Mouse (Mus musculus) heart, embryonic 10.5 days (tissue): ENCODE results near the gene 1700013G24Rik. TPM values are rescaled to one million over a fixed set of nuclear protein-coding genes. Genes with fewer than 3 reads are reported as not detected.

Source experiments
- DNase-seq: peaks from one replicate; pipeline ENCODE4 v3.0.0-alpha.2; 2017; ENCODE audit warnings: low spot score
- H3K27ac ChIP-seq: fragments of 300-500 bp; sonication (generic); 2 replicates; pipeline ENCODE4 v1.5.1; 2016; ENCODE audit warnings: mild to moderate bottlenecking
- H3K27me3 ChIP-seq: fragments of 300-500 bp; sonication (generic); 2 replicates; pipeline ENCODE4 v1.6.1; 2016; ENCODE audit warnings: mild to moderate bottlenecking; ENCODE audit not compliant: poor library complexity, insufficient read depth, severe bottlenecking
- H3K36me3 ChIP-seq: fragments of 300-500 bp; sonication (generic); 2 replicates; pipeline ENCODE4 v1.6.1; 2016; ENCODE audit warnings: mild to moderate bottlenecking, moderate library complexity
- H3K4me1 ChIP-seq: fragments of 300-500 bp; sonication (generic); 2 replicates; pipeline ENCODE4 v1.6.1; 2016; ENCODE audit warnings: mild to moderate bottlenecking
- H3K4me3 ChIP-seq: fragments of 300-500 bp; sonication (generic); 2 replicates; pipeline ENCODE4 v1.5.1; 2016; ENCODE audit warnings: mild to moderate bottlenecking, moderate library complexity
- H3K9me3 ChIP-seq: fragments of 300-500 bp; sonication (generic); 2 replicates; pipeline ENCODE4 v1.6.1; 2016; ENCODE audit warnings: mild to moderate bottlenecking, moderate library complexity
- WGBS: fragments of 180-500 bp; shearing (Covaris S2); methylation state at CpG from one replicate; pipeline ENCODE4 v1.1.7; 2016; 5-methylcytosine and 5-hydroxymethylcytosine counted together
- polyA plus RNA-seq: library from polyadenylated mRNA; unstranded; fragments of >200 nt; fragmentation: Nextera tagmentation; extraction: Ambion mirVana; gene quantifications from 2 replicates; pipeline ENCODE4 v1.2.1, GENCODE M21; 2016

Gene 1700013G24Rik
- polyA plus RNA-seq, 1 experiment from 2014 or later: not detected

GRCm38 (mm10) chr4:137495501-137496100, 42.5 kb downstream of the 1700013G24Rik start:
- no peaks in the 10 kb centered on the region for H3K27me3 ChIP-seq
- H3K9me3 ChIP-seq: no peaks in the 10 kb centered on the region
- H3K36me3 ChIP-seq: peaks cover 23% of the 10 kb centered on the region; the same call in 1 of the 2 replicates
- WGBS: 45% methylated on average over 6 of the region's 6 CpGs
- no peak overlapping the region for H3K4me3 ChIP-seq
- peaks cover 86% of the 10 kb centered on the region for H3K4me1 ChIP-seq
- H3K27ac ChIP-seq: peak overlapping the region; percentile 89
- no peak for DNase-seq

GRCm38 (mm10) chr4:137497367-137497766, 44.3 kb downstream of the 1700013G24Rik start:
- WGBS: 64% methylated on average over 5 of the region's 5 CpGs
- DNase-seq: no peak
- no peak overlapping the region for H3K4me3 ChIP-seq
- peaks cover 99% of the 10 kb centered on the region for H3K4me1 ChIP-seq
- H3K27me3 ChIP-seq: no peaks in the 10 kb centered on the region
- peaks cover 38% of the 10 kb centered on the region for H3K36me3 ChIP-seq
- peak overlapping the region; percentile 73 for H3K27ac ChIP-seq
- H3K9me3 ChIP-seq: no peaks in the 10 kb centered on the region

GRCm38 (mm10) chr4:137497892-137498722, 45.0 kb downstream of the 1700013G24Rik start:
- no peaks in the 10 kb centered on the region for H3K27me3 ChIP-seq
- peak overlapping the region; percentile 73 for H3K27ac ChIP-seq
- no peak for DNase-seq
- no peaks in the 10 kb centered on the region for H3K9me3 ChIP-seq
- 45% methylated on average over 9 of the region's 9 CpGs for WGBS
- H3K4me3 ChIP-seq: 0 out of 2 replicates have a peak overlapping the region, but pooled peaks have one; percentile 9
- H3K36me3 ChIP-seq: peaks cover 45% of the 10 kb centered on the region
- peaks cover 99% of the 10 kb centered on the region for H3K4me1 ChIP-seq

- no peak for DNase-seq
- WGBS: 76% methylated on average over 8 of the region's 9 CpGs
- Histone ChIP-seq H3K27me3 (no peaks in the 10 kb centered on the region), H3K27ac (peak overlapping the region; percentile 73), H3K36me3 (peaks cover 54% of the 10 kb centered on the region), H3K9me3 (no peaks in the 10 kb centered on the region), H3K4me1 (peaks cover 98% of the 10 kb centered on the region), H3K4me3 (no peak overlapping the region)
Observed at GRCm38 (mm10) chr4:137498882-137499583, 45.9 kb downstream of the 1700013G24Rik start.

GRCm38 (mm10) chr4:137500149-137500548, 47.1 kb downstream of the 1700013G24Rik start:
- Histone ChIP-seq H3K36me3 (peaks cover 61% of the 10 kb centered on the region), H3K27me3 (no peaks in the 10 kb centered on the region), H3K4me1 (peaks cover 87% of the 10 kb centered on the region), H3K9me3 (no peaks in the 10 kb centered on the region), H3K27ac (peak overlapping the region; percentile 73; the same call in 1 of the 2 replicates), H3K4me3 (no peak overlapping the region)
- 63% methylated on average over 12 of the region's 12 CpGs for WGBS
- no peak for DNase-seq

- Histone ChIP-seq H3K27ac (no peak overlapping the region), H3K27me3 (no peaks in the 10 kb centered on the region), H3K36me3 (peaks cover 68% of the 10 kb centered on the region), H3K4me1 (peaks cover 79% of the 10 kb centered on the region), H3K4me3 (no peak overlapping the region), H3K9me3 (no peaks in the 10 kb centered on the region)
- DNase-seq: no peak
- 65% methylated on average over 5 of the region's 5 CpGs for WGBS
Observed at GRCm38 (mm10) chr4:137500953-137501352, 47.9 kb downstream of the 1700013G24Rik start.

GRCm38 (mm10) chr4:137502183-137502582, 49.1 kb downstream of the 1700013G24Rik start:
- Histone ChIP-seq H3K4me1 (peaks cover 67% of the 10 kb centered on the region), H3K4me3 (no peak overlapping the region), H3K27me3 (no peaks in the 10 kb centered on the region), H3K36me3 (peaks cover 76% of the 10 kb centered on the region), H3K9me3 (no peaks in the 10 kb centered on the region), H3K27ac (no peak overlapping the region)
- 86% methylated on average over 10 of the region's 10 CpGs for WGBS
- no peak for DNase-seq

- Histone ChIP-seq H3K4me1 (peaks cover 60% of the 10 kb centered on the region), H3K27me3 (no peaks in the 10 kb centered on the region), H3K36me3 (peaks cover 78% of the 10 kb centered on the region), H3K9me3 (no peaks in the 10 kb centered on the region), H3K27ac (peak overlapping the region; percentile 56; the same call in 1 of the 2 replicates), H3K4me3 (no peak overlapping the region)
- DNase-seq: no peak
- 78% methylated on average over 7 of the region's 7 CpGs for WGBS
Observed at GRCm38 (mm10) chr4:137502801-137503200, 49.7 kb downstream of the 1700013G24Rik start.

- Histone ChIP-seq H3K27ac (peak overlapping the region; percentile 37; the same call in 1 of the 2 replicates), H3K4me3 (no peak overlapping the region), H3K27me3 (no peaks in the 10 kb centered on the region), H3K36me3 (peaks cover 85% of the 10 kb centered on the region), H3K4me1 (peaks cover 53% of the 10 kb centered on the region), H3K9me3 (no peaks in the 10 kb centered on the region)
- WGBS: 75% methylated on average over 6 of the region's 6 CpGs
- no peak for DNase-seq
Observed at GRCm38 (mm10) chr4:137503509-137503971, 50.5 kb downstream of the 1700013G24Rik start.

Other genes starting within 250 kb of the 1700013G24Rik start
- 0.96 and 0.98 TPM in 2 replicates for gene Wnt4, start 175.8 kb upstream of the 1700013G24Rik start, polyA plus RNA-seq
- gene Cdc42, start 95.6 kb upstream of the 1700013G24Rik start, polyA plus RNA-seq: 550 and 560 TPM in 2 replicates
- not detected in 2 replicates for gene Cela3a, start 43.5 kb upstream of the 1700013G24Rik start, polyA plus RNA-seq
- gene Cela3b, start 22.7 kb upstream of the 1700013G24Rik start, polyA plus RNA-seq: not detected in 2 replicates
- gene Hspg2, start 15.5 kb downstream of the 1700013G24Rik start, polyA plus RNA-seq: 52.0 and 58.9 TPM in 2 replicates
- 0.39 TPM in 1 of 2 replicates, not detected in the other for gene Ldlrad2, start 121.3 kb downstream of the 1700013G24Rik start, polyA plus RNA-seq
- 47.7 and 56.9 TPM in 2 replicates for gene Usp48, start 140.5 kb downstream of the 1700013G24Rik start, polyA plus RNA-seq
- gene Rap1gap, start 211.4 kb downstream of the 1700013G24Rik start, polyA plus RNA-seq: 6.7 and 8.0 TPM in 2 replicates